ENCODE assay signal across 16 mouse cellular contexts in the genomic region with DNA sequence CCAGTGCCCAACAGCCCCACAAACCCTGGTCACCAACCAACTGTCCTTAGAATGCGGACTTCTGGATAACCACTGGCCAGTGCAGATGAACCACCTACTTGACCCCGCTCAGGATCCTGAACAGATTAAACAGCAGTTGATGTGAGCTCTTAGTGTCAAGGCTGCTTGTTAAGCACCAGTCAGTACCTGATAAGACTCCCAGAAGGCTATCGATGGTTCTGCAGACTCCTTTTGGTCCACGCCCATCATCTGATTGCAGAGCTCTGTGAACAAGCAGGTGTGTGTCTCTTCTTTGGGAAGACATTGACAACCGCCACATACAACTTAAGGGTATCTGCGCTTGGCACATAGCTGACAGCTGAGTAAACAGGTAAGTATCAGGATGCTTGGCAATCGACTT.
"Had no signal": no experiment of that assay in that cellular context is flagged by ENCODE, and none has a peak within 500 bp of the region (broad histone marks: within the 10 kb centered on the region; RNA-seq: fewer than 3 reads in every experiment).

No protein-coding gene starts in this region.

- H3K9me3 ChIP-seq: intestine, embryonic 15.5 days; kidney, embryonic 15.5 days; limb, embryonic 10.5 days; midbrain, embryonic 15.5 days; neural tube, embryonic 12.5 days; stomach, embryonic 15.5 days had no signal

- H3K9ac ChIP-seq: intestine, embryonic 15.5 days; kidney, embryonic 15.5 days; midbrain, embryonic 15.5 days; neural tube, embryonic 12.5 days; stomach, embryonic 15.5 days had no signal

- H3K36me3 ChIP-seq: intestine, embryonic 15.5 days; kidney, embryonic 15.5 days; midbrain, embryonic 15.5 days; stomach, embryonic 15.5 days had no signal

- H3K4me1 ChIP-seq: midbrain, embryonic 15.5 days had no signal

- DNase-seq: kidney, adult 18-20 months; kidney, postnatal 25 days; lung, adult 2 months; lung, postnatal 36 days; right cerebral cortex, postnatal 4 days; thymus, adult 2 months; thymus, postnatal 25 days had no signal

- H3K27ac ChIP-seq: intestine, embryonic 15.5 days; kidney, embryonic 15.5 days; left cerebral cortex, adult 2 months; limb, embryonic 10.5 days; midbrain, embryonic 15.5 days; neural tube, embryonic 12.5 days; stomach, embryonic 15.5 days had no signal

- ATAC-seq: intestine, embryonic 15.5 days; lung, postnatal 0 days; midbrain, embryonic 15.5 days had no signal

- H3K4me3 ChIP-seq: intestine, embryonic 15.5 days; kidney, embryonic 15.5 days; left cerebral cortex, adult 2 months; limb, embryonic 10.5 days; midbrain, embryonic 15.5 days; neural tube, embryonic 12.5 days; stomach, embryonic 15.5 days had no signal

- H3K27me3 ChIP-seq: intestine, embryonic 15.5 days; kidney, embryonic 15.5 days; midbrain, embryonic 15.5 days; neural tube, embryonic 12.5 days; stomach, embryonic 15.5 days had no signal

- H3K4me2 ChIP-seq: intestine, embryonic 15.5 days; kidney, embryonic 15.5 days; midbrain, embryonic 11.5 days; midbrain, embryonic 15.5 days; neural tube, embryonic 12.5 days; stomach, embryonic 15.5 days had no signal
